Mouse (Mus musculus) hindbrain, embryonic 10.5 days (tissue): ENCODE data around the gene Commd8. TPM values are rescaled to one million over a fixed set of nuclear protein-coding genes. Genes with fewer than 3 reads are reported as not detected.
A peak's percentile ranks its signal among the peaks of the same experiment; 100 is the strongest.

Experiments
- DNase-seq: peaks from one replicate; pipeline ENCODE4 v3.0.0-alpha.2; 2017; ENCODE audit warnings: low spot score
- H3K27ac ChIP-seq: fragments of 300-500 bp; sonication (generic); 2 replicates; pipeline ENCODE4 v1.5.1; 2016; ENCODE audit warnings: mild to moderate bottlenecking, moderate library complexity
- H3K27me3 ChIP-seq: fragments of 300-500 bp; sonication (generic); 2 replicates; pipeline ENCODE4 v1.6.1; 2016; ENCODE audit warnings: mild to moderate bottlenecking; ENCODE audit not compliant: poor library complexity, insufficient read depth, severe bottlenecking
- H3K36me3 ChIP-seq: fragments of 300-500 bp; sonication (generic); 2 replicates; pipeline ENCODE4 v1.6.1; 2016; ENCODE audit warnings: mild to moderate bottlenecking, moderate library complexity
- H3K4me1 ChIP-seq: fragments of 300-500 bp; sonication (generic); replicated peaks from 2 replicates; pipeline ENCODE4 v1.6.1; 2016; ENCODE audit warnings: mild to moderate bottlenecking
- H3K4me3 ChIP-seq: fragments of 300-500 bp; sonication (generic); 2 replicates; pipeline ENCODE4 v1.5.1; 2016; ENCODE audit warnings: mild to moderate bottlenecking, moderate library complexity
- H3K9me3 ChIP-seq: fragments of 300-500 bp; sonication (generic); 2 replicates; pipeline ENCODE4 v1.6.1; 2016; ENCODE audit warnings: mild to moderate bottlenecking, moderate library complexity
- WGBS: fragments of 180-500 bp; shearing (Covaris S2); methylation state at CpG from one replicate; pipeline ENCODE4 v1.1.7; 2016; 5-methylcytosine and 5-hydroxymethylcytosine counted together
- polyA plus RNA-seq: library from polyadenylated mRNA; unstranded; fragments of >200 nt; fragmentation: Nextera tagmentation; extraction: Ambion mirVana; gene quantifications from 2 replicates; pipeline ENCODE4 v1.2.1, GENCODE M21; 2016

The Commd8 gene
- polyA plus RNA-seq, 1 experiment from 2014 or later = 152 TPM

- WGBS = 88% methylated on average over 7 of the region's 7 CpGs
- Histone ChIP-seq H3K27me3 (no peaks in the 10 kb centered on the region), H3K36me3 (no peaks in the 10 kb centered on the region), H3K9me3 (no peaks in the 10 kb centered on the region), H3K4me3 (no peak overlapping the region), H3K27ac (no peak overlapping the region), H3K4me1 (no peaks in the 10 kb centered on the region)
- no peak for DNase-seq
These were observed 23.2 kb upstream of the Commd8 start for GRCm38 (mm10) chr5:72191154-72191553.

GRCm38 (mm10) chr5:72184437-72185100 lies 16.6 kb upstream of the Commd8 start:
- Histone ChIP-seq H3K27me3 (no peaks in the 10 kb centered on the region), H3K4me1 (no peaks in the 10 kb centered on the region; the same call in 1 of the 2 replicates), H3K4me3 (no peak overlapping the region), H3K27ac (no peak overlapping the region), H3K36me3 (no peaks in the 10 kb centered on the region), H3K9me3 (no peaks in the 10 kb centered on the region)
- DNase-seq = no peak
- 87% methylated on average over 13 of the region's 13 CpGs for WGBS

GRCm38 (mm10) chr5:72183929-72184328 lies 15.9 kb upstream of the Commd8 start:
- H3K27ac ChIP-seq = no peak overlapping the region
- H3K4me3 ChIP-seq = no peak overlapping the region
- 86% methylated on average over 6 of the region's 6 CpGs for WGBS
- H3K4me1 ChIP-seq = no peaks in the 10 kb centered on the region; the same call in 1 of the 2 replicates
- DNase-seq = no peak
- no peaks in the 10 kb centered on the region for H3K27me3 ChIP-seq
- H3K36me3 ChIP-seq = no peaks in the 10 kb centered on the region
- H3K9me3 ChIP-seq = no peaks in the 10 kb centered on the region

- Histone ChIP-seq H3K36me3 (no peaks in the 10 kb centered on the region), H3K9me3 (no peaks in the 10 kb centered on the region), H3K27ac (no peak overlapping the region), H3K4me3 (no peak overlapping the region), H3K4me1 (no peaks in the 10 kb centered on the region; the same call in 1 of the 2 replicates), H3K27me3 (no peaks in the 10 kb centered on the region)
- DNase-seq = no peak
- WGBS = 89% methylated on average over 4 of the region's 4 CpGs
These were observed 14.8 kb upstream of the Commd8 start for GRCm38 (mm10) chr5:72182804-72183203.

GRCm38 (mm10) chr5:72181194-72181593 lies 13.2 kb upstream of the Commd8 start:
- no peak overlapping the region for H3K27ac ChIP-seq
- H3K36me3 ChIP-seq = no peaks in the 10 kb centered on the region
- H3K27me3 ChIP-seq = no peaks in the 10 kb centered on the region
- no peaks in the 10 kb centered on the region for H3K9me3 ChIP-seq
- WGBS = 56% methylated on average over 1 of the region's 1 CpGs
- DNase-seq = no peak
- H3K4me1 ChIP-seq = no peaks in the 10 kb centered on the region; the same call in 1 of the 2 replicates
- no peak overlapping the region for H3K4me3 ChIP-seq

GRCm38 (mm10) chr5:72175530-72175929 lies 7.5 kb upstream of the Commd8 start:
- Histone ChIP-seq H3K27me3 (no peaks in the 10 kb centered on the region), H3K36me3 (no peaks in the 10 kb centered on the region), H3K27ac (peak overlapping the region; percentile 71), H3K4me3 (peak overlapping the region; percentile 18; the same call in 1 of the 2 replicates), H3K4me1 (peaks cover 8% of the 10 kb centered on the region), H3K9me3 (no peaks in the 10 kb centered on the region)
- WGBS = 22% methylated on average over 7 of the region's 7 CpGs
- peak; percentile 25 for DNase-seq

GRCm38 (mm10) chr5:72175050-72175449 lies 7.1 kb upstream of the Commd8 start:
- no peaks in the 10 kb centered on the region for H3K27me3 ChIP-seq
- H3K9me3 ChIP-seq = no peaks in the 10 kb centered on the region
- H3K4me3 ChIP-seq = peak overlapping the region; percentile 18; the same call in 1 of the 2 replicates
- H3K4me1 ChIP-seq = peaks cover 8% of the 10 kb centered on the region
- DNase-seq = no peak
- no peaks in the 10 kb centered on the region for H3K36me3 ChIP-seq
- 77% methylated on average over 4 of the region's 4 CpGs for WGBS
- peak overlapping the region; percentile 71 for H3K27ac ChIP-seq

GRCm38 (mm10) chr5:72173521-72173920 lies 5.5 kb upstream of the Commd8 start:
- Histone ChIP-seq H3K9me3 (no peaks in the 10 kb centered on the region), H3K4me1 (peaks cover 8% of the 10 kb centered on the region), H3K27me3 (no peaks in the 10 kb centered on the region), H3K36me3 (no peaks in the 10 kb centered on the region), H3K27ac (no peak overlapping the region), H3K4me3 (no peak overlapping the region)
- no peak for DNase-seq
- 82% methylated on average over 1 of the region's 1 CpGs for WGBS

- 35% methylated on average over 3 of the region's 3 CpGs for WGBS
- peak; percentile 23 for DNase-seq
These were observed 4.7 kb upstream of the Commd8 start for GRCm38 (mm10) chr5:72172675-72173074.

GRCm38 (mm10) chr5:72170067-72170466 lies 2.1 kb upstream of the Commd8 start:
- H3K27ac ChIP-seq = no peak overlapping the region
- no peaks in the 10 kb centered on the region for H3K9me3 ChIP-seq
- 74% methylated on average over 6 of the region's 6 CpGs for WGBS
- peaks cover 14% of the 10 kb centered on the region for H3K4me1 ChIP-seq
- H3K27me3 ChIP-seq = no peaks in the 10 kb centered on the region
- H3K4me3 ChIP-seq = no peak overlapping the region
- H3K36me3 ChIP-seq = peaks cover 8% of the 10 kb centered on the region; the same call in 1 of the 2 replicates
- no peak for DNase-seq

More at GRCm38 (mm10) chr5:72172675-72173074, 4.7 kb upstream of the Commd8 start:
- H3K27ac ChIP-seq = no peak overlapping the region
- no peaks in the 10 kb centered on the region for H3K9me3 ChIP-seq
- no peaks in the 10 kb centered on the region for H3K36me3 ChIP-seq
- peaks cover 8% of the 10 kb centered on the region for H3K4me1 ChIP-seq
- no peak overlapping the region for H3K4me3 ChIP-seq
- H3K27me3 ChIP-seq = no peaks in the 10 kb centered on the region

- Histone ChIP-seq H3K4me1 (peaks cover 13% of the 10 kb centered on the region), H3K4me3 (peak overlapping the region; percentile 75), H3K27ac (peak overlapping the region; percentile 93), H3K27me3 (no peaks in the 10 kb centered on the region), H3K9me3 (no peaks in the 10 kb centered on the region), H3K36me3 (peaks cover 15% of the 10 kb centered on the region)
- WGBS = under 1% methylated on average over 4 of the region's 4 CpGs
- DNase-seq = no peak
These were observed 264 bp upstream of the Commd8 start for GRCm38 (mm10) chr5:72168285-72168621.

GRCm38 (mm10) chr5:72164386-72164785 lies 3.6 kb downstream of the Commd8 start:
- Histone ChIP-seq H3K4me1 (peaks cover 13% of the 10 kb centered on the region), H3K4me3 (no peak overlapping the region), H3K27ac (no peak overlapping the region), H3K9me3 (no peaks in the 10 kb centered on the region), H3K36me3 (peaks cover 53% of the 10 kb centered on the region), H3K27me3 (no peaks in the 10 kb centered on the region)
- DNase-seq = no peak
- 91% methylated on average over 7 of the region's 7 CpGs for WGBS

GRCm38 (mm10) chr5:72162855-72163254 lies 5.1 kb downstream of the Commd8 start:
- no peaks in the 10 kb centered on the region for H3K27me3 ChIP-seq
- H3K4me1 ChIP-seq = peaks cover 13% of the 10 kb centered on the region
- H3K27ac ChIP-seq = no peak overlapping the region
- DNase-seq = no peak
- no peaks in the 10 kb centered on the region for H3K9me3 ChIP-seq
- H3K4me3 ChIP-seq = no peak overlapping the region
- 92% methylated on average over 5 of the region's 5 CpGs for whole genome bisulfite sequencing
- peaks cover 69% of the 10 kb centered on the region for H3K36me3 ChIP-seq
